Mouse (Mus musculus) cerebellum, adult 8-10 months (tissue): ENCODE measurements around the gene Gldn.
A peak's percentile ranks its signal among the peaks of the same experiment; 100 is the strongest.

Source experiments
- DNase-seq: peaks from one replicate; pipeline ENCODE4 v3.0.0; 2022

Gene Gldn

DNA sequence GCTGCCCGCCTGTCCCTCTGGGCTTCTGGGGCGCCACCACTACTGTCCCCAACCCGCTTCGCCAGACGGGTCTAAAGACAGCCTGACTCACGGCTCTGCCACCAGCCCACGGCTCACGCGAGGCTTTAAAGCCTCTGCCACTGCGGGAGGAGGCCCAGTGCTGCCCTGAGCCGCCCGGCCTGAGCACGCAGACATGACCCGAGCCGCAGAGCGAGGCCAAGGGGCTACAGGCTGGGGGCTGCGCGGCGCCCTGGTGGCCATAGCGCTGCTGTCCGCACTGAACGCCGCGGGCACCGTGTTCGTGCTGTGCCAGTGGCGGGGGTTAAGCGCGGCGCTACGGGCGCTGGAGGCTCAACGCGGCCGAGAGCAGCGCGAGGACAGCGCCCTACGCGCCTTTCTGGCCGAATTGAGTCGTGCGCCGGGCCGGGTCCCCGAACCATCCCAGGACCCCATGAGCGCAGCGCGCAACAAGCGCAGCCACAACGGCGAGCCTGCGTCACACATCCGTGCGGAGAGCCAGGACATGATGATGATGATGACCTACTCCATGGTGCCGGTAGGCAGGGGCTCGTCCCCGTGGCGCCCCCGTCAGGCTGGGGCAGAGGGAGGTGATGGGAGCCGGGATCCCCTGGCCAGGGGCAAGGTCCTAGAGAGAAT is at the start of gene Gldn:
Gene Gldn (plus strand): TSS at position 156 of the 657 bp plus-strand sequence.
- DNase-seq, result no peak

DNA sequence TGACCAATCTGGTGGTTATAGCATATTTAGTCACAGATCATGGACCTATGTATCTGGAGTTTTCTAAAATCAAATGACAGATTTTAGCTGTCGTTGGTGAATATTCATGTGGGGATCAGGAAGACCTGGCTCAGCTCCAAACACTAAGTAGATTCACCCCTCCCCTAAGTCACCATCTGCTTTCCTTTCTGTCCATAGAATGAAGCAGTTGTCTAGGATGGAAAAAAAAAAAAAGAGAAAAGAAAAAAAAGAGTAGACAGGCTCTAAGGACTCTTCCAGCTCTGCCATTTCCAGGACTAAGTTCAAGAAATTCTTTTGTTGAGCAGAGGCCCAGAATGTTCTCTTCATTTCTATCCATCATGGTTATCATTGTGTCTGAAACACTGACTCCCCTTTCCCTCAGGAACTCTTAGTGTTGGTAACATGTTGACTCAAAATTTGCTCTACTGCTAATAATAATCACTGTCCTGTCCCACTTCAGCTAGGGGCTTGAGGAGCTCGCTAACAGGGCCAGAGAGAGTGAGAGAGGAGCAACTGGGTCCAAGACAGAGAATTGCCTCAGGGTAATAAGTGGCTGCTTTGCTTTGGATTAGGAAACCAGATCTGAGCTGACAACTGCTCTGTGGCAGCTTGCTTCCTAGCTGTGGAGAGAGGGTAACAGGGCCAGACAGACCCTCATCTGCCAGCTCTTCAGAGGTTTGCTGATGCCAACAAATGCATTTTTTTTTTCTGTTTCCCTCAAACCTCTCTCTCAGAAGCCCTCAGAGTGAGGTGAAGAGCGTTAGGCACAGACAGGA is 41.2 kb upstream of the Gldn start:
- DNase-seq, result no peak

DNA sequence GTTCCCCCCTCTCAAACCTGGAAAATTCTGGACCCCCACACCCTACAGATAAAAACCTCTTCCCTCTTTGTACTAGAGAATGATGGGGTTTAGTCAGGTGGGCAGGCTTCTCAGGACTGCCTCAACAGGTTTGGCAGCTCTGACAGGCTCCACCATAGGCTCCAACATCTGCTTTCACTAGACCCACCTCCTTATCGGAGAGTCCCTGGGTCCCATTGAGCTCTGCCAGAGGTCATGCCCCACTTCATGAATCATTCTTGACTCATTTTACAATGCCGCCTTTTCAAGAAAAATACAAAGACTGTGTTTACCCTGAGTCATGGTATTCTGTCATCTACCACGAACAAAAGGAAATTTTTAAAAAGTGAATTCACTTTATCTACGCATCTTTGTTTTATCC is 21.5 kb upstream of the Gldn start:
- no peak for DNase-seq

DNA sequence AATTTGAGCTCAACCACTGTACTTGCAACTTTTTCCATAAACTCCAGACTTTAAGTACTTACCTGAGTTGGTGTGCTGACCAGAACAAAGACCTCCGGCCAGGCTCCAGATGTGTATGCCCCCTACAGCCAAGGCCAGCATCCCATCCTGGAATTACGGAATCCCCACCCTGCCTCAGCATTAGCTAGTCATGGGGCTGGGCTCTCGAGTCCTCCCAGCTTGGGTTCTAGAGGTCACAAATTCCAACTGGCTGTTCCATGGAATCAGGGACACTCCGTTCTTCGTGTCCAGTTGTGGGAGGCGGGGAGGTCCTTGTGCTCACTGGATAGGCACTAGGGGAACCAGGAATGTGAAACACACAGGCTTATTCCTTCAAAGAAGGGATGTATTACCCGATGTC is 18.3 kb upstream of the Gldn start, which contains the start of gene Cyp19a1:
Gene Cyp19a1 (minus strand): TSS at position 101 of the 400 bp plus-strand sequence.
- no peak for DNase-seq

DNA sequence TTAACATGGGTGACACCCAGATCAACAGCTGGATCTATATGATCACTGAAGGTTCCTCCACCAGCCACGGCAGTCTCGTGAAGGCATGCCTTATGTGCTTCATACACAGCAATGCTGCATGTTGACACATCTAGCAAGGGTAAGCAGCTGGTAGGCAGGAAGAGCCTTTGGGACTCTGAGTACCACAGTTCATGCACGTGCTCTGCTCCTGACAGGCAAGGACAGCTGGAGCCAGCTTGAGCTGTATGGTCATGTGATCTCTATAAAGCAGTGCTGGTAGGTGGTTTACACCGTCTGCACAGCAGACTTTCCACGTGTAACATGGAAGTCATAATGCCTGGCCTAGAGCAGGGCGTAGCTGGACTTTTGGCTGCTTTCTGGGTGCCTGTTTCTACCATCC is 16.3 kb upstream of the Gldn start:
- no peak for DNase-seq

DNA sequence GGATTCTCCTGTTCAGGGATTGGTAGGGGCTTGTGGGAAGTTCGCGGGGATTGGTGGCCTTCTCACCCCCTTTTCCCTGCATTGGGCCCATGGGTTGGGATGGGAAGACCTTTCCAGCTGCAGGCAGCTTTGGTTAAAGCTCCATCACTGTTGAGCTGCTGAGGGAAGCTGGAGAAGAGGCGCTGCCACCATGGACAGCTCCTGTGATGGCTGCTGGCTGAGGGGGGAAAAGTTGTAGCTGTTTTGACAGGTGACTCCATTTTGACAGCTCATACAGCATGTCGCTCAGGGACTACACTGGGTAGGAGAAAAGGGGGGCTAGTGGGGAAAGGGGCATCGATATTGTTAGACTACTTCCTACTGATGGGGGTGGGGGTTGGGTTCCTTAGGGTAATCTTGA is 15.4 kb upstream of the Gldn start:
- no peak for DNase-seq

DNA sequence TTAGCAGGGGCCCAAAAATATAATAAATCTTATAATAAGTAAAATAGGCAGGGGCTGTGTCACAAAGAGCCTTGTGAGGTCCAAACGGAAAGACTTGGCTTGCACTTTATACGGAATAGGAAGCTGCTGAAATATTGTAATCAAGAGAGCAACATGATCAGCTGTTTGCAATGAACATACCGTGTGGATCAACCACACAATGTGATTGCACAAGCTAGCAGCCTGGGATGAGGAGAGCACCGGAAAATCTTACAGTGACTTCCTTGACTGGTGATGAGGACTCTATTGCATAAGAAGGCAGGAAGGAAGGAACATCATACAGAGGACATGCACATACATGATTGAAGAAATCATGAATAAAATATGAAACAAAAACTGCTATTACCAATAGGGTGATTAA is 11.0 kb upstream of the Gldn start:
- no peak for DNase-seq

DNA sequence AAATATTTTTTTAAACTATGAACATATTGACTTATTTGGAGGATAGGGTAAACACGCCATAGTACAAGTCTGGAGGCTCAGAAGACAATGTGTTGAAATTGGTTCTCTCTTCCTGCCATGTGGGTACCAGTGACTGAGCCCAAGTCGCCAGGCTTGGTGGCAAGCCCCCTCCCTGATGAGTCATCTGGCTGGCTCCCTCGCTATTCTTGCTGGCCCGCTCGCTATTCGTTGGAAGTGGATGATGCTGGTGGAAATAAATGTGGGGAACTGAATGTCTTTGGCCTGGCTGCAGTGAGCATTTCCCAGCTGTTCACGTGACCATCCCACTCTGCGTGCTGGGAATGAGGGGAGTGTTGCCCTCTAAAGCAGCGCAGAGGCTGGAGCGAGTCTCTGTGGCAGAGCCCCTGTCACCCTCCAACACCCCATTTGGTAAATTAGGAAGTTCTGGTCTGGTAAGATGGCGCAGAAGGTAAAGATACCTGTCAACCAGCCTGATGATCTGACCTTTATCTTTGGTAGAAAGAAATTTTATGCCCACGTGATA is 7.2 kb upstream of the Gldn start:
- DNase-seq, result no peak

DNA sequence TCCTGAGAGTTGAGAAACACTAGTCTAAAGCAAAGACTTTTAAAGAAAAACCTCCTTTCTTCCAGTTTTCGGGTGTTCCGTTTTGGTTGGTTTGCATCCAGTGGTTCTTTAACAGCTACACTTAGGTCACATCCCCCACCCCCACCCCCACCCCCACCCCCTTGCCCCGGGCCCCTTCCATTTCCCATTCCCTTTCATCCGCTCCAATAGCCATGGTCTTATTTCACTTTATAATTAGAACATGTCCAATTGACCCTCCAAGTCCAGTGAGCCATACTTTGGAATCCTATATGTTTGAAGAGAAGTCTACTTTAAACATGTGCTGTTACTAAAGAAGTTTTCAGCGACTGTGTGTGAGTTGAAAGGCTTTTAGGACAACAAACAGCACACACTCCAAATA is 1.5 kb downstream of the Gldn start:
- no peak for DNase-seq

DNA sequence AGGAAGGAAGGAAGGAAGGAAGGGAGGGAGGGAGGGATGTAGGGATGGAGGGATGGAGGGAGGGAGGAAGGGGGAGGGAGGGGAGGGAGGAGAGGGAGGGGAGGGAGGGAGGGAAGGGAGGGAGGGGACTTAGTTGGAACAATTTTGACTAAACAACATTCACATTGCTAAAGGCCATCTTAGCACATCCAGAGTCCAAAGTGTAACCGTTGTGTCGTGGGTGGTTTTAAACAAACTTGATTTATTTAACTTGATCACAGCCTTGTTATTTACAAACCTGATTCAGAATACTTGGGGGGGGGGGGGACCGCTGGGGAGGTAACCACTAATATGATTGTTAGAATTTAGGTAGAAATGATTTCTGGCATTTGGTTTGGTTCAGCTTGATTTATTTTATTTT is 13.1 kb downstream of the Gldn start:
- DNase-seq, result no peak

DNA sequence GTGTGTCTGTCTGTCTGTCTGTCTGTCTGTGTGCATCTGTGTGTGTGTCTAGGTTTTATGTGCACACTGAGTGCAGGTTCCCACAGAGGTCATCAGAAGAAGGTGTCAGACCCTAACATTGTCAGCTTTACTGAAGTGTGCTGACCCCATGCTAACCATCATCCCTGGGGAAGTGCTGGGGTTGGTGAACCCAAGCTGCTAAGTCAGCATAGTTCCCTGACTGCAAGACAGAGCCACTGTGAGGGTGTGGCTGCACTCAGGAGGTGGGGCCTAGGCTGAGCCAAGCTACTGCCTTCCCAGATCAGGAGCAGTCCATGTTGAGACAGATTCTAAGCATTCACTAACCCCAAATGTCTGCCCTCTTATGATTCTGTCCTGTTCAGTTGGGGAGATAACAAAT is 13.5 kb downstream of the Gldn start:
- DNase-seq, result no peak

DNA sequence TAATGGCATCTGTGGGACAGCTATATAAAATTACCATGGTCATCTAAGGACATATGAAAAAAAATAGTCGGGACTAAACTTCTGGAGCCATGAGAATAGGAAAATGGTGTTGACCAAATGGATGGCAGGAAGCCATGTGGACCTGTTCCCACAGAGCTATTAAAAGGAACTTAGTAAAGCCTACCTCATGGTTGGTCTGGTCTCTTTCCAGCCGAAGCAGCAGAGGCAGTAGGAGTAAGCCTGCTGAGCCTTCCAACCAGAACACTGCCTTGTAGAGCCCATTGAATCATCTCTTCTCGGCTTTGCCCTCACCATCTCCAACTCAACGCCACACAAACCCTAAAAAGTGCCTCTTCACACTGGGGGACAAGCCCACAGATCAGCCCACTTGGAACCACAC is 15.0 kb downstream of the Gldn start:
- no peak for DNase-seq

DNA sequence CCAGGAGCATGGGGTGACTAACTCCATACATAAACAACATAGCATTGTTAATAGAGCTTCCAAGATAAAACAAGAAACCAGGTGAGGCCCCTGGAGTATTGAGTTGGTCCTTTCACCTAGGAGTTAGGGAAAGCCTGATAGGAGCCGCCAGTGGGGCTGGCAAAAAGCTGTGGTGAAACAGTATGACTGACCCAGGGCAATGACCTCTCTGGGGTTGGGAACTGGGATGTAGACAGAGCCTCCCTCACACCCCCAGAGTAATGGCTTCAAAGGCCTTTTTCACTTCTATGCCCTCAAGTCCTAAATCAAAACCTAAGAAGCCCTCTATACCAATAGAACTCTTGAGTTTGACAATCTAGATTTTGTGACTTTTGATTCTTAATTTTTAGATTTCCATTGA is 21.9 kb downstream of the Gldn start:
- no peak for DNase-seq

DNA sequence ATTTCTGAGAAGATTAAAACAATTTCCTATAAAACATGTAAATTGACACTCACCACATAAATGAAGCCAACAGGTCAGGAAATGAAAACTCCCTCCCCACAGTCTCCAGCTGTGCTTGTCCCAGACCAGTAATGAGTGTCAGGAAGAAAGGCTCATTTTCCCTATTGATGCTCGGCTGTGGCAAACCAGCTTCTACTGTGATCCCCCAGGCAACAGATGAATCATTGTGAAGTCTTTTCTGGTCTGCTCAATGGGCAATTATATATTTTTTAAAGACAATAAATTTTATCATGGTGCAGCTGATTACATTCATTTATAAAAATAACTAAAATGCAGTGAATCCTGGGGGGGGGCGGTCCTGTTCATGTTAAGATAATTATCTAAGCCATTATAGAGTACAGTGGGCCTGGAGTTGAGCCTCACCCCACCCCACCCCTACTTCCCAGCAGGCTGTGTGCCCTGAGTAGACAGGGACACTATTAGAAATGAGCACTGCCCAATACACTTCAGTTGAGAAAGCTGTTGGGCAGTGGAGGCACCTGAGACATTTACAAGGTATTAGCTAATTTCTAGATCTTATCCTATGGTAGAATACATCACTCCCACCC is 22.6 kb downstream of the Gldn start:
- DNase-seq, result no peak

DNA sequence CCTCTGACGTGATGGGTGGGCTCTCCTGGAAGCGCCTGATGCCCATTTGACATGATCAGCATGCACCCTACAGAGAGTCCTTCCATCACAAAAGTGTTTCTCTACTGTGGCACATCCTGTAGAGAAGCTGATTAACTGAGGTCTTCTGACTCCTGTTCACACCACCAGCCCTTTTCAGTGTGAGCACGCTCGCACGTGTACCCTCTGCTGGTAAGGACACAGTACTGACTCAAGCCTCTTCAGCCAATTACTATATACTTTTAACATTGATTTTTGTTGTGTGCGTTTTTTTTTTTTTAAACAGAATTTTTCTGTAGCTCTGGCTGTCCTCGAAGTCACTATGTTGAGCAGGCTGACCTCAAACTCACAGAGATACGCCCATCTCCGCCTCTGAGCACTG is 30.1 kb downstream of the Gldn start:
- no peak for DNase-seq

DNA sequence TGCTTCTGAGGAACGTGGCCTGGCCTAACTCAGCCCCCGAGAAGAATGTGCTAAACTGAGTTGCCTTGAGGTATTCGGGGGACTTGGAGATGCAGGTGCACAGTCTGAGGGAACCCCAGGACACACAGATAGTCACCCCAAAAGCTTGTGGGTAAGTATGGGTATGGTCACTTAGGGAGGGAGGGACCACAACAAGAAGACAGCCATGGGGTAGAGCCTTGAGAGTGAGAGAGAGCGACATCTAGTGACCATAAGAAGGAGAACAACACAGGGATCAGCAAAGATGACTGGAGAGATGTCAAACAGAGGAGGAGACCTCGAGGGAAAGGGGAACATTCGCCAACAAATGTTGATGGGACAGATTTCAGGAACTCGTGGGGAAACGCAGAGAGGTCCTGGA is 37.2 kb downstream of the Gldn start:
- no peak for DNase-seq

DNA sequence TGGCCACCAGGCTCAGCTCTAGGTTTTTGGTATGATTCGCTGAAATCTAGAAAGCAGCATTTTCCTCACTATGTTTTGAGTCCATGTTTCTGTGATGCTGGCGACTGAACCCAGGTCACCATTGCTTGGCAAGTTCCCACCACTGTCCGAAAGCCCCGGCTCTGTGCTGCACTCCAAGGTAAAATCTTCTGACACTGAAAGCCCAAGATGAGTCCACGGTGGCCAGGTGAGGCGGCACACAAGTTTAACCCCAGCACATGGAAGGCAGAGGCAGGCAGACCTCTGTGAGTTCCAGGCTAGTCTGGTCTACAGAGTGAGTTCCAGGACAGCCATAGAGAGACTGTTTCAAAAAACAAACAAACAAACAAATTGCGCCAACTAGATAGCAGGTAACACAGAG is 42.9 kb downstream of the Gldn start:
- DNase-seq, result no peak

DNA sequence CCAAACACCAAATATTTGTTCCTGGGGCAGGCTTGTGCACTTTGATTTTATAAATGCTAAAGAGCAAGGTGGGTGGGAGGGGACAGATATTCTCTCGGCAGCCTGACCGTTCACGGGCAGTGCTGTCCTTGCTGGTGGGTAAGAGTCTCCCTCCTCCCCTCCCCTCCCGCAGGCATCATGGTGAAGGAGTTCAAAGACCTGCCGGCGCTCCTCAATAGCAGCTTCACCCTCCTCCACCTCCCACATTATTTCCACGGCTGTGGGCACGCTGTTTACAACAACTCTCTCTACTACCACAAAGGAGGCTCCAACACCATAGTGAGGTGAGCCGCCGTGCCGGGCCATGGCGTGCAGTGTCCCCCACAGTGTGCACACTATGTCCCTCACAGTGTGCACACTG is 49.3 kb downstream of the Gldn start:
- no peak for DNase-seq

DNA sequence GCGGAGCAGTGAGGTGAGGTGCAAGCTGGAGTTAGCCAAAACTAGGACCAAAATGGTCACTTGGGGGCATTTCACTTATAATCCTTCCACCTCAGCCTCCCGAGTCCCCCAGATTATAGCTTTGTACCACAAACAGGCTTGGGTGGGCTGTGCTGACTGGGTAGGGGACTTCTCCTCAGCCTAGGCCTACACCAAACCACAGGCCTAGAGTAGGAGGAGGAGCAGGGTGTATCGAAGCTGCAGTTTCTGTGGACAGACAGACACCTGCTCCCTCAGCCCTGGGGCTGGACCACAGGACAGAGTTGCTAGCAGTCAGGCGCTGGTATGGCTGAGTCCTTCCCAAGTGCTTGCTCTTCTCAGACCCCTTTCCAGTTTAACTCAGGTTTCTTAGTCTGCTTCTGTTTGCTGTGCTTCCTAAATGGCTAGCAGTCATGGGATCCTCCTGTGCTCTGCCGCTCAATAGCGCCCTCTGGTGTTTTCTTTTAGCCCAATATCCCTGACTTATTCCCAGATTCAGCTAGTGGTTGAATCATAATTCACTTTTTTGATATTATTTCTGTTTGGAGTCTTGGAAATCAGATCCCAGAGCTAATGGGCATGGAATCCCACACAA is 50.4 kb downstream of the Gldn start:
- peak; percentile 53 for DNase-seq

DNA sequence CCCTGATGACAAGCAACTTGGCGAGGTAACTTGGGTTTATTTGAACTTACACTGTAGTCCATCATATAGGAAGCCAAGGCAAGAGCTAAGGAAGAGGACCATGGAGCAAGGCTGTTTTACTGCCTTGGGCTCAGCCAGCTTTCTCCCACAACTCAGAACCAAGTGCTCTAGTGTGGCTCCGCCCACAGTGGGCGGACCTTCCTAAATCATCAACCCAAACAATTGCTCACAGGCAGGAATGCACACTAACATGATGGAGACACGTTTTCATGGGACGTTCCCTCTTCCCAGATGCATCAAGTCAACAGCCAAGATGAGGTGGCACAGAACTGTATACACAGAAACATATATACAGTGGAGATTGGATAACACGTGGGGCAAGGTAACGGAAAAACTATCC is 55.7 kb downstream of the Gldn start:
- no peak for DNase-seq

DNA sequence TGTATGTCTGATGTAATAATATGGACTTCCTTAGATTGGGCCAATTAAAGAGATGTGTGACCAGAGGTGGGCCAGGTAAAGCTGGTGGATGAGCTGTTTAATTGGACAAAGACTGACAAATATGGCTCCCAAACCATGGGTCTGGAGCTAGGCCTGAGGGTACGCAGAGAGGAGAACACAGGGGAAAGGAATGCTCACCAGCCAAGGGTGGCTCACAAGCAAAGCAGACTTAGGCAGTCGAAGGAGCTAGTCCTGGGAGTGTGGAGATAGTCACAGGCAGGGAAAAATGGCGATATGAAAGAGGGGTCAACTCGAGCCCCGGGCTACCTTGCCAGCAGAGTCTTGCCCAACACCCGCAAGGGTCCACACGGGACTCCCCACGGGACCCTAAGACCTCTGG is 70.5 kb downstream of the Gldn start:
- DNase-seq, result no peak
